Mouse (Mus musculus) stomach, embryonic 16.5 days (tissue): ENCODE data around the gene Sv2b. TPM values are rescaled to one million over a fixed set of nuclear protein-coding genes. Genes with fewer than 3 reads are reported as not detected.

Experiments used
- ATAC-seq: fragments of 200-750 bp; cut with Nextera tagmentation; 2 replicates; pipeline ENCODE4 v1.8.0; 2017; ENCODE audit warnings: moderate number of reproducible peaks, moderate TSS enrichment; ENCODE audit not compliant: insufficient read depth, low FRiP score
- H3K27ac ChIP-seq: fragments of 300-500 bp; sonication (generic); 2 replicates; pipeline ENCODE4 v1.5.1; 2014; ENCODE audit warnings: low read length
- H3K27me3 ChIP-seq: fragments of 300-500 bp; sonication (generic); 2 replicates; pipeline ENCODE4 v1.6.1; 2014; ENCODE audit warnings: low read length, control low read depth, mixed read lengths; ENCODE audit not compliant: control insufficient read depth, insufficient read depth
- H3K36me3 ChIP-seq: fragments of 300-500 bp; sonication (generic); 2 replicates; pipeline ENCODE4 v1.6.1; 2014; ENCODE audit warnings: low read length; ENCODE audit not compliant: control insufficient read depth, insufficient read depth
- H3K4me1 ChIP-seq: fragments of 300-500 bp; sonication (generic); 2 replicates; pipeline ENCODE4 v1.6.1; 2014; ENCODE audit warnings: low read length, control low read depth, mixed read lengths; ENCODE audit not compliant: control insufficient read depth, insufficient read depth
- H3K4me2 ChIP-seq: fragments of 300-500 bp; sonication (generic); 2 replicates; pipeline ENCODE4 v1.6.1; 2014; ENCODE audit warnings: low read depth, low read length, mixed read lengths
- H3K4me3 ChIP-seq: fragments of 300-500 bp; sonication (generic); replicated peaks from 2 replicates; pipeline ENCODE4 v1.5.1; 2014; ENCODE audit warnings: mild to moderate bottlenecking, low read length
- H3K9ac ChIP-seq: fragments of 300-500 bp; sonication (generic); 2 replicates; pipeline ENCODE4 v1.6.1; 2014; ENCODE audit warnings: low read length
- H3K9me3 ChIP-seq: fragments of 300-500 bp; sonication (generic); replicated peaks from 2 replicates; pipeline ENCODE4 v1.6.1; 2016; ENCODE audit warnings: low read length, control low read depth; ENCODE audit not compliant: control insufficient read depth
- WGBS: fragments of 180-500 bp; shearing (Covaris S2); extraction: QIAGEN DNeasy Blood & Tissue Kit; methylation state at CpG from one replicate; pipeline ENCODE4 v1.1.7; 2014; 5-methylcytosine and 5-hydroxymethylcytosine counted together
- polyA plus RNA-seq: library from polyadenylated mRNA; unstranded; fragments of >200 nt; fragmentation: Nextera tagmentation; extraction: Ambion mirVana; gene quantifications from 2 replicates; pipeline ENCODE4 v1.2.1, GENCODE M21; 2015

The Sv2b gene
- polyA plus RNA-seq, 1 experiment from 2014 or later, result 3.4 TPM

DNA sequence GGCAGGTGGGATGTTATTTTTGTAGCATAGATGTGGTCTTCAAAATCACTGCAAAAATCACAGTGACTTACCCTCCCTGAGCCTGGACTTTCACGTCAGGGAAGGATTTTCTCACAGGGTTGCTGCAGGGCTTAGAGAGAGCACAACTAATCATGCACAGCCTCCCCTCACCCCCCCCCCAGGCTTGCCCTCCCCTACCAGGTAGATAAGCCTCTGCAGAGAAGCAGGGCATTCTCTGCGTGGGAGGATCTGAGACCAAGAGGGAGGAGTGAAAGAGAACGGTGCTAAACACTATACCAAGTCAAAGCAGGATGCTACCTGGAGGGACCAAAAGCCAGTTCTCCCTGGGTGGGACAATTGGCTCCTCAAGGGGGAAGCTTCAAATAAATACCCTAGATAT lies 31.2 kb downstream of the Sv2b start:
- 0 out of 2 replicates have a peak, but pooled peaks cover 3% of the 10 kb centered on the region for H3K4me1 ChIP-seq
- no peaks in the 10 kb centered on the region for H3K27me3 ChIP-seq
- no peak overlapping the region for H3K4me2 ChIP-seq
- H3K9me3 ChIP-seq, result no peaks in the 10 kb centered on the region
- H3K36me3 ChIP-seq, result no peaks in the 10 kb centered on the region
- no peak overlapping the region for H3K27ac ChIP-seq
- no peak overlapping the region for H3K4me3 ChIP-seq
- WGBS, result 27% methylated on average over 3 of the region's 3 CpGs
- no peak for ATAC-seq
- no peak overlapping the region for H3K9ac ChIP-seq

DNA sequence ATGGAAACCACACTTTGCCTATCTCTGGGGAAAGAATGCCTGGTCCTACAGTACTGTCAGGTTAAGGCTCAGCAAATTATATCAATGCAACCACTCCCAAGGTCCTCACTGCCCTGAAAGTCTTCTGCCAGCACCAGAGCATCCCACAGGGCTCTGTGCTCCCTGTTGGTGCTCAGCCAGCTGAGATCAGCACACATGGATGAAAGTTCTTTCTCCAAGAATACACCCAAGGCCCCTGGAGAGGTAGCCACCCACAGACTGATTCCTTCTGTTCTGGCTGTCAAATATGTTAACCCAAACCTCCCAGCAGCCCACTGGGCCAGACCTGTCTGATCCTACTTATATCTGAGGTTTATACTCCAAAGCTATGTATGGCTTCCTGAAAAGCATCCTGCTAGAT lies 32.3 kb downstream of the Sv2b start:
- H3K27me3 ChIP-seq, result no peaks in the 10 kb centered on the region
- H3K9me3 ChIP-seq, result no peaks in the 10 kb centered on the region
- no peak overlapping the region for H3K4me3 ChIP-seq
- no peak overlapping the region for H3K9ac ChIP-seq
- no peak overlapping the region for H3K27ac ChIP-seq
- H3K36me3 ChIP-seq, result no peaks in the 10 kb centered on the region
- H3K4me2 ChIP-seq, result no peak overlapping the region
- H3K4me1 ChIP-seq, result 0 out of 2 replicates have a peak, but pooled peaks cover 3% of the 10 kb centered on the region
- no peak for ATAC-seq

DNA sequence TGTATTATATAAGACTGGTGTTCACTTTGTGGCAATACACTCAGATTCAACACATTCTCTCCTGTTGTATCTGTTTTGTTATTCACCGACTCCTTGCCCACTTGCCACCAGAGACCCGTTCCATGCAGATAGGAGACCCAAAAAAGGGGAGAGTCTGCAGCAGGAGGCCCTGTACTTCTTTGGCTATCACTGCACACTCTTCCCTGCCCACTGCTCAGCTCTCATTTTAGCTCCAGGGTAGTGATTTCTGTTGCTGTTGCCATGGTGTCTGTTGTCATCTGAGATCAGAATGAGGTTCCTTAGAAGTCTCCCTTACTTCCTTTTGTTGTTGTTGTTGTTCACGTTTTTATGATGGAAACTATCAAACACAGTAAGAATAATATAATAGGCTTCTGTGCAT lies 34.5 kb downstream of the Sv2b start:
- H3K27ac ChIP-seq, result no peak overlapping the region
- H3K9me3 ChIP-seq, result no peaks in the 10 kb centered on the region
- no peak overlapping the region for H3K4me2 ChIP-seq
- no peak overlapping the region for H3K9ac ChIP-seq
- H3K36me3 ChIP-seq, result no peaks in the 10 kb centered on the region
- 68% methylated on average over 3 of the region's 3 CpGs for WGBS
- no peak overlapping the region for H3K4me3 ChIP-seq
- no peak for ATAC-seq
- H3K4me1 ChIP-seq, result no peaks in the 10 kb centered on the region
- no peaks in the 10 kb centered on the region for H3K27me3 ChIP-seq

DNA sequence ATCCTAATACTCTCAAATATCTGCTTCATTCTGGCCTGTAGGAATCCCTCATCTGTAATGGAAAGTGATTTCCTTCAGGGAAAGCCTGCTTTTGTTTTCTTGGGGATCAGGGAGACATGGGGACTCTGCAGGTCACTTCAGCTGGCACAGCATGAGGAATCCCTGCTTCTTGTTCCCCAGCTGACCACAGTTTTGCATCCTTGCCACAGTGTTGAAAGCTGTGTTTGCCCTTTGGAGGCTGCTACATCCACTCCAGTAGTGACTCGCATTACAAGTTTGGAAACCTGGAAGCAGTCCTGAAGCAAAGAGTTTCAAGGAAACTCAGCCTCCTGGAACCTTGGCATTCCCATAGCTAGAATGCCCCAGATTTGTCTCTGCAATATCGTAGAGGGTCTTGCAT lies 35.4 kb downstream of the Sv2b start:
- Histone ChIP-seq H3K9ac (no peak overlapping the region), H3K4me3 (no peak overlapping the region)
- ATAC-seq, result no peak

DNA sequence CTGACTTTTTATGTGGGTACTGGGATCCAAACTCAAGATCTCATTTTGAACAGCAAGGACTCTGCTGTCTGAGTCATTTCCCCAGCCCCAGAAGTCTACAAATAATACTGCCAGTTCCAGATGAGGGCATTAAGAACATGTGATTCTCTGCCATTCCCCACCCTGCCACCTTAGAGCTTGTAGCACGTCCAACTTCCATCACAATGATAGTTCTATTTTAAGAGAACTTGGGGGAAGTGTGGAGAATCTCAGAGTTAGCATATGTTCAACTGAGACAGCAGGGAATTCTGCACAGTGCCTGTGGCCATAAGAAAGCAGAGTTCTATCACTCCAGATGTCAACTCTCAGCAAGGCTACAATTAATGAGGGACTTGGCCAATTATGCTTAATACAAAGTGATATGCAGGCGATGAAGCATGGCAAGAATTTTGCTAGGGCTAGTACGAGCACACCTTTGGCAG lies 37.1 kb downstream of the Sv2b start:
- no peak for ATAC-seq
- no peaks in the 10 kb centered on the region for H3K36me3 ChIP-seq
- no peaks in the 10 kb centered on the region for H3K27me3 ChIP-seq
- H3K9ac ChIP-seq, result no peak overlapping the region
- H3K4me3 ChIP-seq, result no peak overlapping the region
- H3K27ac ChIP-seq, result no peak overlapping the region
- H3K4me1 ChIP-seq, result no peaks in the 10 kb centered on the region
- no peaks in the 10 kb centered on the region for H3K9me3 ChIP-seq
- H3K4me2 ChIP-seq, result no peak overlapping the region
- 64% methylated on average over 3 of the region's 3 CpGs for WGBS

More for the DNA sequence above, 35.4 kb downstream of the Sv2b start:
- H3K27me3 ChIP-seq, result no peaks in the 10 kb centered on the region
- H3K27ac ChIP-seq, result no peak overlapping the region
- WGBS, result 70% methylated on average over 2 of the region's 2 CpGs
- H3K36me3 ChIP-seq, result no peaks in the 10 kb centered on the region
- no peaks in the 10 kb centered on the region for H3K9me3 ChIP-seq
- no peaks in the 10 kb centered on the region for H3K4me1 ChIP-seq
- H3K4me2 ChIP-seq, result no peak overlapping the region

DNA sequence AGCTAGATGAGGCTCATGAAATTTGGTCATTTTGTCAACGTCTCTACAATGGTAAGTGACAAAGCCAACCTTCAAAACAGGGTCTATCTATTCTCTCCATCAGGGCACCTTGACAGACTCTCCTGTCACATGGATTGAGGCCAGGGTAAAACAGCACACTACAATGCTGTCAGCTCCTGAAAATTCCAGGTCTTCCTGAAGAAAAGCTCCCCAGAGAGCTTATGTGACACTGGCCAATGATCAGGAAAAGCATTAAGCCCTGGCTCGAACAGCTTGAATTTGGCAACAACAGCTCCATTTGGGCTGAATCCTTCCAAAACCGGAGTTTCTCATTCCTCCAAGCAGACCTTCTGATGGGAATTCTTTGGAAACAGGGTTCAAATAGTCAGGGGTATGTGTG lies 37.8 kb downstream of the Sv2b start:
- Histone ChIP-seq H3K9me3 (no peaks in the 10 kb centered on the region), H3K4me1 (no peaks in the 10 kb centered on the region), H3K27me3 (no peaks in the 10 kb centered on the region), H3K27ac (no peak overlapping the region), H3K4me3 (no peak overlapping the region), H3K36me3 (no peaks in the 10 kb centered on the region), H3K9ac (no peak overlapping the region), H3K4me2 (no peak overlapping the region)
- 68% methylated on average over 3 of the region's 3 CpGs for WGBS
- no peak for ATAC-seq

DNA sequence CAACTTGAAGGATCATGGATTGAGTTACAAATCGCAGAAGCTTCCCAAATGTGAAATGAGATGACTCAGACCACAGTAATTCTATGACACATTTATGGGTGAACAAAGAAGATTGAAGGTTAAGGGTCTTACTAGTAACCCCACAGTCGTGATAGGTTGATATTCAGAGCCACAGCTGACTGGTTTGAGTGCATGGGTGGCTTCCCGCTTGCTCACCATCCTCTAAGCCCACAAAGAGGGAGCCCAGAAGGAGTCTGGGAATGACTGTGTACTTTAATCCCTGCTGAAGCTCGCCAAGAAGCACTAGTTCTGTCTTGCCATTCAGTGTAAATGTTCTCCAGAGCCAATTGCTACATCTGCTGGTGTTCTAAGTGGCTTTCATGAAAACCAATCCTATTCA lies 41.8 kb downstream of the Sv2b start:
- 65% methylated on average over 4 of the region's 4 CpGs for WGBS
- Histone ChIP-seq H3K27ac (no peak overlapping the region), H3K4me3 (no peak overlapping the region), H3K27me3 (no peaks in the 10 kb centered on the region), H3K36me3 (no peaks in the 10 kb centered on the region), H3K4me2 (no peak overlapping the region), H3K4me1 (no peaks in the 10 kb centered on the region), H3K9me3 (no peaks in the 10 kb centered on the region), H3K9ac (no peak overlapping the region)
- no peak for ATAC-seq

DNA sequence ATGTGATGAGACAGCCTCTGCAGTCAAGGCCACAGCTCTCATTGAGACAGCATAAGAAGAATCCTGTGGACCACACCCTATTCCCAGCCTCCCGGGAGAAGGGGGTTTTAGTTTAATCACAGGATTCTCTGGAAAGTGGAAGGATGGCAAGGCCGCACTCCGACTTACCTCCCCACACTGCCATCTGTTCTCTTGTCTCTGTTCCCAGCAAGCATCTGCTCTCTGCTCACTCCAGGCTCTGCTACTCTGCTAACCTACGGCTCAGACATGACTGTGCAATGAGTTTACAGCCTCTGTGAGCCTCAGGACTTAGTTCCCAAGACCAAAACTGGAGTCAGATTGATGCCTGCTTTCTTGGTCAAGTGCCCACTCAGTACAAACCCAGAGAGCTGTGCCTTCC lies 43.8 kb downstream of the Sv2b start:
- no peak overlapping the region for H3K27ac ChIP-seq
- 57% methylated on average over 4 of the region's 4 CpGs for WGBS
- H3K4me2 ChIP-seq, result no peak overlapping the region
- no peaks in the 10 kb centered on the region for H3K4me1 ChIP-seq
- H3K9me3 ChIP-seq, result no peaks in the 10 kb centered on the region
- H3K27me3 ChIP-seq, result no peaks in the 10 kb centered on the region
- H3K9ac ChIP-seq, result no peak overlapping the region
- no peaks in the 10 kb centered on the region for H3K36me3 ChIP-seq
- H3K4me3 ChIP-seq, result no peak overlapping the region
- no peak for ATAC-seq

DNA sequence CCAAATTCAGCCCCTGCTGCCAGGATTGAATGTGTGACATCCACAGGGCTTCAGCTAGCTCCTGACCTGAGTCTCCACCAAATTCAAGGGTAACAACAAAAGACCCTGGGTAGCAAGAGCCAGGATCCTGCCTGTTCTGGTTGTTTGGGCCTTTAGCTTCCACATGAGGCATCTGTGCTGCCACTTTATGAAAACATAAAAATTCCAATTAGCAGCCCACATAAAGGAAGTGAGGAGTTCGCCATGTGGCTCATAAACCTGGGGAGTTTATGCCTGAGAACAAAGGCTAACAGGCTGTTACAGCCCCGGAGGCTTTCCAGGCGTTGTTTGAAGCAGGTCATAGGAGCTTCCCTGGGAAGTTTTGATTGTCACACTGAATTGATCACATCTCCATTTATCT lies 49.1 kb downstream of the Sv2b start:
- H3K9me3 ChIP-seq, result no peaks in the 10 kb centered on the region
- no peaks in the 10 kb centered on the region for H3K27me3 ChIP-seq
- H3K4me2 ChIP-seq, result no peak overlapping the region
- no peak overlapping the region for H3K9ac ChIP-seq
- no peak overlapping the region for H3K27ac ChIP-seq
- no peak overlapping the region for H3K4me3 ChIP-seq
- no peaks in the 10 kb centered on the region for H3K4me1 ChIP-seq
- 69% methylated on average over 3 of the region's 3 CpGs for WGBS
- no peak for ATAC-seq
- H3K36me3 ChIP-seq, result no peaks in the 10 kb centered on the region
